Mouse (Mus musculus): ENCODE results near the gene Rnf10.
A peak's percentile ranks its signal among the peaks of the same experiment; 100 is the strongest.

The Rnf10 gene

DNA sequence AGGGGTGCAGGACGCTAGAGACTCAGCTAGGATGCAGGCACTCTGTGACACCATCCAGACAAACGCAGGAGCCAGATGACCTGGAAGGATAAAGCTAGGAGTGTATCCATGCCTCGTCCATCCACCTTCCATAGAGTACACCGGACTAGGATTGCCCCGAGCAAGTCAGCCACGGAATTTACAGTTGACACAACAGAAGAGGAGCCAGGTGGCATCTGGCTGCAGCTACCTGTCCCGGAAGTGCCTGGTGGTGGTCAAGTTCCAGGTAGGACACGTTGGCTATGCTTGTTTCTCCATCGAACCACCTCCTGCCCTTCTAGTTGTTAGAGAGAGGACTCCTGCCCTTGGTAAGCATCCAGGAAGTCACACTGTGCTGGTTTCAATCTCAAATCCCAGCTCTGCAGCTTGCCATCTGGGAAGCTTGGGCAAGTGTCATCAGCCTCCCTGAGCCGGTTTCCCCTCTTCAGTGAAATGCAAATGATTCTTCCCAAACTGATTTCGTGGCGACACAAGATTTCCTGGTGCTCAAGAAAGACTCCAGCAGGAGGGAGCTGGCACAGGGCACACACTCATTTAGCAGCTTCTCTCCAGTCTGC is 78.0 kb downstream of the Rnf10 start:
- DNase-seq (ENCODE audit: low spot score in 2 of 2): no peak

DNA sequence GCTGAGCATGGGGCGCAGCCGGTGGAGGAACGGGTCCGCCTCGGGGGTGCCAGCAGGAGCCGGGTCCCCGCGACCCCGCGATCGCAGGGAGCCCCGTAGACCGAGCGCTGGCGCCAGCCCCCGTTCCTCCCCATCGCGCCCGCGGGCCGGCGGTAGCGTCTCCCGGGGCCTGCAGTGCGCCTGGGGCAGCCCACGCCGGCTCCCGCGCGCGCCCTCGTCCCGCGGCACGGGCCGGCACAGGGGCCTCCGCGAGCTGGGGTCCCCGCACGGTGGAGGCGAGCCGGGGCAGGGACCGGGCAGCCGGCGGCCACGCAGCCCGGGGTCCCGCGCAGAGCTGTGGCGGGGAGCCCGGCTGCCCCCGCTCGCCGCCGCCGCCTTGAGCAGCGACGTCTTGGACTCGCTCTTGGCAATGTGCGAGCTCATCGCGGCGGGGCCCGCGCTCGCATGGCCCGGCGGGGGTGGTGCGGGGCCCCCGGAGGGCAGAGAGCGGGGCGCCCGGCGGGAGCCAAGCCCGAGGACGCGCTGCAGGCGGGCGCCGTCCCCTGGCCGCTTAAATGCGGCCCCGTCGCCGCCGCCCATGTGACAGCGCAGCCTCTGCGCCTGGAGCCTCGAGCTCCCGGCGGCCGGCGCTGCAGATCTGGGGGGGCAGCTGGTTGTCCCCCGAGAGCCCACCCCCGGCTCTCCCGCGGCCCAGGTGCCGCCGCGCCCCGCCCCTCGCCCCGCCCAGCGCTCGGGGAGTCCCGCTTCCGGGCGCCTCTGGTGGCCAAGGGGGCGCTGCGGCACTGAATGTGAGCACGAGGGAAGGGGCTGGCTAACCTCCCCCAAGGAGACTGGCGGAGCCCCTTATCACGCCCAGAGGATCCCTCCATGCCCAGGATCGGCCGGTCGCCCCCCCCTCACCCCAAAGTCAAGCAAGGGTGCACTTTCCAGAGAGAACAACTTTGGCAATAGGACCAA is 78.8 kb downstream of the Rnf10 start, which contains the start of gene Cabp1:
TSS of gene Cabp1 (minus strand) at position 713 of the 957 bp plus-strand sequence.
- peak in 1 of 2 experiments; percentile 49 for DNase-seq (ENCODE audit: low spot score in 2 of 2)

DNA sequence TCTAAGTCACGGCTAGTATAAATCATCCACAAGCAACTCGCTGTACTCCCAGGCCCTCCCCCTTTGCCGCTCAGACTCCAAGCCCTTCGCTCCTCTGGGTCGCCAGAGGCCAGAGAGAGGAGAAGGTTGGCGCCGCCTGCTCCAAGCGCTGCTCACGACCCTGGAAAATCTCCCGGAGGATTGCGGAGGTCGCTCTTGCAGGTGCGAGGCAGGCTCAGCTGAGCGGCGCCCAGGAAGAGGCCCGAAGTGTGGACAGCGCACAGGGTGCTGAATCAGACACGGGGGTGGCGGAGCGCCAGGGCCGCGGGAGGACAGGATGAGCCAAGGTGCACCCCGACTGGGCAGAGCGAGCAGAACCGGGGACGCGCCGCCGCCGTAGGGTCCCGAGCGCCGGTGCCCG is 79.5 kb downstream of the Rnf10 start:
- DNase-seq (ENCODE audit: low spot score in 2 of 2): peak; percentile 31 to 41

DNA sequence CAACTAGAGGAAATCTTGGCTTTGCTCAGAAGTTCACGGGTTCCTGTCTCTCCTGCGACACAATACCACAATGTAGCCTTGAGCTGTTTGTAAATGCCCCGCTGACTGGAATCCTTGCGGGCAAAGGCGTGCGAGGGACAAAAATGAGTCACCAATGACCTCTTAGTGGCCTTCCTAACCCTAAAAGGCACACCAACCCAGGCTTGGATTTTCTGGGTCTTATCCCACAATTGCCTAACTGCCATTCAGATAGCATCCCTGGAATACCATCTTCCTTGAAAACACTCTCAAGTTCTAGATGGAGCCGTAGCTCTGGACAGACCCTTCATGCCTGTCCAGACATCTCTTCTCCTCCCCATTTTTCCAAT is 79.9 kb downstream of the Rnf10 start:
- no peak for DNase-seq (ENCODE audit: low spot score in 2 of 2)

DNA sequence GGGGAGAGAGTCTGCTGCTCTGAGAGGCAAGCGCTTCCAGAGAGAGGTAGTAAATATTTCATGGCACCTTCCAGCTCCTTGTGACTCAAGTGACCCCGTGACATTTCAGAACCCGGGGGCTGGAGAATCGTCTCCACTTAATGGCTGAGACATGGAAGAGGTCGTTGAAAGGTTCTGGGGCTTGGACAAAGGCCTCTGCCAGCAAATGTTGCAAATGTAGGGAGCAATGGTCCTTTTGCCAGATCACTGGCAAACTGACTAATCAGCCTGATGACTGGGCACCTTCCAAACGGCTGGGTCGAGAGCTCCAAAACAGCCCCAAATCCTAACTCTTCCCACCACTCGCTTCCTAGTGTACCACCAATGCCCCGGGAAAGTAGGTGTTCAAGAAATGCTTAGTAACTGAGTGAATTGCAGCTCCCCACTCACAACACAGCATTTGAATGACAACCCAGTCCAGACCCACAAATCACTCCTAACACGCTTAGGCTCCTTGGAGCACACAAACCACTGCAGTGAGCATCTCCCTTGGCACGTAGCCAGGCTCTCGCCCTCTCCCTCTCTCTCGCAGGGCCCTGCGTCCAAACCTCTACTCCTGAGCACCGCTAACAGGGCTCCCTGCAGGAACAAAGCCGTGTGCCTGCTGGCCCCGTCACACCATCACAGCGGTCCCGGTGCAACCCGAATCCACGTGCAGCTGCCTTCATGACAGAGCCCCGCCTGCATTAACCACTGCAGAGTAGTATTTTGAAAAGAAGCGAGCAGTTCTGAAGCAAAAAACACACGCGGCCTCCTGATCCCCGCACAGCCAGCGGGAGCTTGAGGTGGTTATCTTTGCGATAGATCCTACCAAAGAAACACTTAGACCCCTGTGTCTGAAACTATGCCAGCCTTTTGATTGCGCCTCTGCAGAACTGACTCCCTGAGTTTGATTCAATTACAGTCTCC is 80.5 kb downstream of the Rnf10 start:
- DNase-seq (ENCODE audit: low spot score in 2 of 2): no peak

Data from natural killer cell, adult 2 months (primary cell).